Mouse (Mus musculus): ENCODE data around the gene C1qtnf1.

- TF ChIP-seq FLI1 (IDR thresholded peaks at IDR 0.05; ENCODE audit: low read length), result no peak
- no peak for TF ChIP-seq GATA1 (IDR thresholded peaks at IDR 0.05; ENCODE audit: borderline replicate concordance, low read length)
Measured at GRCm38 (mm10) chr11:118493458-118493857, 65.5 kb downstream of the C1qtnf1 start.
